Mouse (Mus musculus) neural tube, embryonic 11.5 days (tissue): ENCODE measurements around the gene Gzmd. TPM values are rescaled to one million over a fixed set of nuclear protein-coding genes. Genes with fewer than 3 reads are reported as not detected.

Experiments
- ATAC-seq: fragments of 200-750 bp; cut with Nextera tagmentation; 2 replicates; pipeline ENCODE4 v1.8.0; 2017; ENCODE audit warnings: moderate number of reproducible peaks, mild to moderate bottlenecking, moderate TSS enrichment, moderate library complexity; ENCODE audit not compliant: insufficient read depth, low FRiP score, low TSS enrichment
- DNase-seq: peaks from one replicate; pipeline ENCODE4 v3.0.0-alpha.2; 2015; ENCODE audit warnings: low spot score
- H3K27ac ChIP-seq: fragments of 300-500 bp; sonication (generic); 2 replicates; pipeline ENCODE4 v1.5.1; 2014; ENCODE audit warnings: low read depth, mild to moderate bottlenecking, low read length
- H3K27me3 ChIP-seq: fragments of 300-500 bp; sonication (generic); 2 replicates; pipeline ENCODE4 v1.6.1; 2014; ENCODE audit warnings: mild to moderate bottlenecking, low read length, mixed read lengths; ENCODE audit not compliant: control insufficient read depth, insufficient read depth
- H3K36me3 ChIP-seq: fragments of 300-500 bp; sonication (generic); 2 replicates; pipeline ENCODE4 v1.6.1; 2014; ENCODE audit warnings: mild to moderate bottlenecking, low read length, moderate library complexity, mixed read lengths; ENCODE audit not compliant: control insufficient read depth, insufficient read depth
- H3K4me1 ChIP-seq: fragments of 300-500 bp; sonication (generic); 2 replicates; pipeline ENCODE4 v1.6.1; 2014; ENCODE audit warnings: low read length, mixed read lengths; ENCODE audit not compliant: control insufficient read depth, insufficient read depth
- H3K4me2 ChIP-seq: fragments of 300-500 bp; sonication (generic); 2 replicates; pipeline ENCODE4 v1.6.1; 2014; ENCODE audit warnings: low read depth, mild to moderate bottlenecking, moderate library complexity
- H3K4me3 ChIP-seq: fragments of 300-500 bp; sonication (generic); 2 replicates; pipeline ENCODE4 v1.5.1; 2014; ENCODE audit warnings: low read depth, low read length
- H3K9ac ChIP-seq: fragments of 300-500 bp; sonication (generic); 2 replicates; pipeline ENCODE4 v1.6.1; 2014; ENCODE audit warnings: mild to moderate bottlenecking, low read length
- H3K9me3 ChIP-seq: fragments of 300-500 bp; sonication (generic); 2 replicates; pipeline ENCODE4 v1.6.1; 2016; ENCODE audit warnings: low read length; ENCODE audit not compliant: control insufficient read depth
- WGBS: fragments of 180-500 bp; shearing (Covaris S2); extraction: QIAGEN DNeasy Blood & Tissue Kit; methylation state at CpG from one replicate; pipeline ENCODE4 v1.1.7; 2014; 5-methylcytosine and 5-hydroxymethylcytosine counted together
- microRNA-seq: library from miRNA; unstranded; fragments of <30 nt; microRNA quantifications from one replicate; pipeline ENCODE4, GENCODE M21; 2016
- polyA plus RNA-seq: library from polyadenylated mRNA; unstranded; fragments of >200 nt; fragmentation: Nextera tagmentation; extraction: Ambion mirVana; gene quantifications from 2 replicates; pipeline ENCODE4 v1.2.1, GENCODE M21; 2014

Gzmd gene
- polyA plus RNA-seq, 1 experiment from 2014 or later: not detected

DNA sequence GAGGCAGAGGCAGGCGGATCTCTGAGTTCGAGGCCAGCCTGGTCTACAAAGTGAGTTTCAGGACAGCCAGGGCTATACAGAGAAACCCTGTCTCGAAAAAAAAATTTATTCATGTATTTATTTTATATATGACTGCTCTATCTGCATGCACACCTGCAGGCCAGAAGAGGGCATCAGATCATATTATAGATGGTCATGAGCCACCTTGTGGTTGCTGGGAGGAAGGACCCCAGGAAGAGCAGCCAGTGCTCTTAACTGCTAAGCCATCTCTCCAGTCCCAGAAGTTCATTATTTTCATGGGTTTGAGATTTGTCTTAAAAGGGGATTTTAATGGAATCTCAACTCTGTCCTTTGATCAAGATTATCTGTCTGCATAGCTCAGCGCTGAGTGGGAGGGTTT is 33.5 kb downstream of the Gzmd start:
- H3K9ac ChIP-seq: no peak overlapping the region
- no peaks in the 10 kb centered on the region for H3K27me3 ChIP-seq
- H3K4me2 ChIP-seq: no peak overlapping the region
- DNase-seq (no peak), ATAC-seq (no peak)
- H3K4me3 ChIP-seq: no peak overlapping the region
- no peaks in the 10 kb centered on the region for H3K4me1 ChIP-seq
- no peaks in the 10 kb centered on the region for H3K9me3 ChIP-seq
- 80% methylated on average over 4 of the region's 4 CpGs for WGBS
- H3K27ac ChIP-seq: no peak overlapping the region
- no peaks in the 10 kb centered on the region for H3K36me3 ChIP-seq

DNA sequence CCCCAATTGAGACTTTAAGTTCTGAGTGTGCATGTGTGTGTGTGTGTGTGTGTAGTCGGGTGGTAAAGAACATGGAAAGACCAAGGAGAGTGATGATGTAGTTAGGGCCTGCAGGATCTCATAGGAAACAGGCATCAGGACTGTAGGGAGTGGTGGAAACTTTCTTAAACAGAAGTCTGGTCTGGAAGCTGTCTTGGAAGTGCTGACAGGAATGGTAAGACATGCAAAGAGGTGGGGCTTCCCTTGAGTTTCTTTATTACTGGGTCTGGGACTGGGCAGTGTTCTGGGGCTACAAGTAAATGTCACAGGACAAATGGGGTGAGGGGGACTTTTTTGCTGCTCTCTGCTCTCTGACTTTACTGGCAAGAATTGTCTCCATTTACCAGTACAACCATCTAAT is 34.8 kb downstream of the Gzmd start:
- Histone ChIP-seq H3K4me3 (no peak overlapping the region), H3K27me3 (no peaks in the 10 kb centered on the region), H3K9me3 (no peaks in the 10 kb centered on the region), H3K9ac (no peak overlapping the region), H3K4me1 (no peaks in the 10 kb centered on the region), H3K27ac (no peak overlapping the region), H3K4me2 (no peak overlapping the region), H3K36me3 (no peaks in the 10 kb centered on the region)
- ATAC-seq (no peak), DNase-seq (no peak)
- WGBS: 76% methylated on average over 1 of the region's 1 CpGs

DNA sequence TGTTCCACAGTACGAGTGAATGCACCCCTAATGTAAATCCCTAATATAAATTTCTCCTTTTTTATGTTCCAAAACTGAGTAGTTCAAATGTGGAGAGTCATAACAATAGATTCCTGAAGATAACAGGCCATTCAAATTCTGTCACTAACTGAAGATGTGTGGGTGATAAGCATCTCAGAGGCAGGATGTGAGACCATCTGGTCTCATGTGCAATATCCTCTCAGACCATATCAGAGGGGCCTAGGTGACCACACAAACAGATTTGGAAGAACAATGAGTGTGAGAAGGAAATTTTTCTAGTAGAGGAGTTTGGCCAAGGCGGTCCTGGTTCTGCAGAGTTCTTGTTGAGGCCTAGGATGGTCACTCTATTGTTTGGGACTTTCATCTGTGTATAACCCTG is 39.1 kb downstream of the Gzmd start:
- Histone ChIP-seq H3K27ac (no peak overlapping the region), H3K4me3 (no peak overlapping the region), H3K27me3 (no peaks in the 10 kb centered on the region), H3K9ac (no peak overlapping the region), H3K9me3 (no peaks in the 10 kb centered on the region), H3K36me3 (no peaks in the 10 kb centered on the region), H3K4me2 (no peak overlapping the region), H3K4me1 (no peaks in the 10 kb centered on the region)
- no peak for ATAC-seq
- 81% methylated on average over 2 of the region's 2 CpGs for WGBS
- no peak for DNase-seq

DNA sequence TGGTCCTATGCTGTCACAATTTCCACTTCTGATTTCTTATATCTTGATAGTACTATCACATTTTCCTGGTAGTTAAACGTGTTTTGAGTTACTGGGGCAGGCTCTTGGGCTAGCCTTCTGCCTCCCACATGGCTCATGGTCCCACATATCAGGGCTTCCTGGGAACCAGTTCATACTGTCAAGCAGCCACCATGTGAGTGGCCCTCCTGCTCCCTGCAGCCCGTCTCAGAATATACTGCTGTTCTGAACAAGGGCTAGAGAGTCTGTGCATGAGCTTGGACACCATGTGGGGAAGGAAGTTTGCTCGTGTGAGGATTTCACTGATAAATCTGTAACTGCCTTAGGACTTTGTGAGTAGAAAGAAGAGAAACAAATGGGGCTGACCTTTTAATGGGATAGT is 45.7 kb downstream of the Gzmd start:
- no peak overlapping the region for H3K27ac ChIP-seq

DNA sequence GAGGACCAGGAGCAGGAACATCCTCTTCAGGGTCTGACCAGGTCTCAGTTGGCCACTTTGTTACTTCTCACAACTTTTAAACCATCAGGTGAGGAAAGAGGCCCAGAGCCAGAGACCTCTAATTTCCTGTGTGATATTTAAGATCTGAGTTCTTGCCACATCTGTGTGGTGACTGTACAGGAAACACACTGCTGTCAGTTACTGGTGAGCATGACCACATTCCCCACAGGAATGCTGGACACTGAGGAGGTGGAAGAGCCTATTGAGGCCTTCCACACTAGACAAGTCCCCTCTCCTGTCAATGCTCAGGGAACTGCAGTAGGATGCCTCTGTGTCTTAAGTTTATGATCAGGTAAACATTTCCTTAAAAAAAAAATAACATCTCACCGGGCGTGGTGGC is 47.2 kb downstream of the Gzmd start, which contains the start of gene Mcpt8:
TSS of gene Mcpt8 (minus strand) at position 107 of the 400 bp plus-strand sequence.
- WGBS: 100% methylated on average over 2 of the region's 2 CpGs
- no peaks in the 10 kb centered on the region for H3K9me3 ChIP-seq
- ATAC-seq (no peak), DNase-seq (no peak)
- H3K4me3 ChIP-seq: no peak within 1 kb of the TSS
- H3K4me2 ChIP-seq: no peak within 1 kb of the TSS
- H3K36me3 ChIP-seq: no peaks in the 10 kb centered on the region
- no peak within 1 kb of the TSS for H3K9ac ChIP-seq
- H3K27ac ChIP-seq: no peak within 1 kb of the TSS
- no peaks in the 10 kb centered on the region for H3K27me3 ChIP-seq
- H3K4me1 ChIP-seq: no peaks in the 10 kb centered on the region

More for the DNA sequence above, 45.7 kb downstream of the Gzmd start:
- Histone ChIP-seq H3K9ac (no peak overlapping the region), H3K4me2 (no peak overlapping the region), H3K36me3 (no peaks in the 10 kb centered on the region), H3K27me3 (no peaks in the 10 kb centered on the region), H3K9me3 (no peaks in the 10 kb centered on the region), H3K4me3 (no peak overlapping the region), H3K4me1 (no peaks in the 10 kb centered on the region)
- 74% methylated on average over 3 of the region's 3 CpGs for WGBS
- ATAC-seq (no peak), DNase-seq (no peak)

DNA sequence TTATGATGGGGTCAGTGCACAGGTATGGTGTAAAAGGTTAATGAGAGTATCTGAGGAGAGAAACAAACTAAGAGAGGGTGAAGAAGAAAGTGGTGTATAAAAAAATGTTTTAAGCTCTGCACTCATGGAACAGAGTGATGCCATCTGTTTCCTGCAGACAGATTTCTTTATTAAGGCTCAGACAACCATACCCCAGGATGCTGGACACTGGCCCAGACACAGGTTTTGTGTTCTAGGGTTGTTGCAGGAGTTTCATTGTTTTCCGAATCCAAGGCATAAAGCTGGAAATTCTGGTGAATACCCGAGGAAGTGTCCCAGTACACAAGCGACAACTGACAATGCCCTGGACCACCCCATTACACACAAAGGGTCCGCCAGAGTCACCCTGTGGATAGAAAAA is 50.4 kb downstream of the Gzmd start:
- H3K4me1 ChIP-seq: no peaks in the 10 kb centered on the region
- WGBS: 81% methylated on average over 4 of the region's 4 CpGs
- no peak overlapping the region for H3K4me3 ChIP-seq
- H3K27ac ChIP-seq: no peak overlapping the region
- H3K4me2 ChIP-seq: no peak overlapping the region
- no peaks in the 10 kb centered on the region for H3K9me3 ChIP-seq
- H3K9ac ChIP-seq: no peak overlapping the region
- no peaks in the 10 kb centered on the region for H3K36me3 ChIP-seq
- DNase-seq: no peak
- H3K27me3 ChIP-seq: no peaks in the 10 kb centered on the region
- no peak for ATAC-seq

Small RNA genes within 50 kb of the gene (microRNA-seq; reads per million reads assigned to microRNA genes)
- gene Mir6949: not detected

Other genes starting within 250 kb of the Gzmd start
- 0.13 and 0.22 TPM in 2 replicates for gene Cbln3, start 248.2 kb downstream of the Gzmd start, polyA plus RNA-seq
- 11.8 and 13.0 TPM in 2 replicates for gene Khnyn, start 247.7 kb downstream of the Gzmd start, polyA plus RNA-seq
- gene Sdr39u1, start 232.3 kb downstream of the Gzmd start, polyA plus RNA-seq: 45.7 and 52.6 TPM in 2 replicates
- gene Cma1, start 187.9 kb downstream of the Gzmd start, polyA plus RNA-seq: not detected in 2 replicates
- not detected in 2 replicates for gene Cma2, start 181.6 kb downstream of the Gzmd start, polyA plus RNA-seq
- not detected in 2 replicates for gene Mcpt1, start 114.6 kb downstream of the Gzmd start, polyA plus RNA-seq
- gene Mcpt9, start 102.1 kb downstream of the Gzmd start, polyA plus RNA-seq: not detected in 2 replicates
- gene Mcpt2, start 90.6 kb downstream of the Gzmd start, polyA plus RNA-seq: not detected in 2 replicates
- gene Mcpt4, start 70.3 kb downstream of the Gzmd start, polyA plus RNA-seq: not detected in 2 replicates
- not detected in 2 replicates for gene Mcpt8, start 47.3 kb downstream of the Gzmd start, polyA plus RNA-seq
- not detected in 2 replicates for gene Ctsg, start 30.0 kb downstream of the Gzmd start, polyA plus RNA-seq
- not detected in 2 replicates for gene Gzme, start 12.0 kb downstream of the Gzmd start, polyA plus RNA-seq
- gene Gzmg, start 27.0 kb upstream of the Gzmd start, polyA plus RNA-seq: not detected in 2 replicates
- not detected in 2 replicates for gene Gzmn, start 42.0 kb upstream of the Gzmd start, polyA plus RNA-seq
- not detected in 2 replicates for gene Gzmf, start 78.8 kb upstream of the Gzmd start, polyA plus RNA-seq
- gene Gzmc, start 102.0 kb upstream of the Gzmd start, polyA plus RNA-seq: 0.36 TPM in 1 of 2 replicates, not detected in the other
- not detected in 2 replicates for gene Gzmb, start 129.7 kb upstream of the Gzmd start, polyA plus RNA-seq
- gene Atp12a, start 232.5 kb upstream of the Gzmd start, polyA plus RNA-seq: not detected in 2 replicates